Mouse (Mus musculus) gastrocnemius, postnatal 25 days (tissue): ENCODE measurements around the gene Ap1b1. TPM values are rescaled to one million over a fixed set of nuclear protein-coding genes. Genes with fewer than 3 reads are reported as not detected.
A peak's percentile ranks its signal among the peaks of the same experiment; 100 is the strongest.
"Not testable (repeated sequence)": the region's sequence is repeated elsewhere in the genome, so short reads cannot be mapped to it uniquely, and the experiment has no call there.

Experiments used
- DNase-seq: peaks from one replicate; pipeline ENCODE4 v3.0.0; 2022
- microRNA-seq, 2 experiments: library from miRNA; unstranded; fragments of <30 nt; microRNA quantifications; one replicate each; pipeline ENCODE4 v1.2.0; 2021; ENCODE audit warnings: borderline replicate concordance in 2 of 2
- total RNA-seq, 2 experiments: library from RNA; stranded (reverse); gene quantifications; 1 replicate in 1 of 2; 2 replicates in 1 of 2; pipeline ENCODE4 v1.2.3; 2021

Ap1b1 gene
- total RNA-seq, 2 experiments from 2014 or later = 31.0 to 36.4 TPM

DNA sequence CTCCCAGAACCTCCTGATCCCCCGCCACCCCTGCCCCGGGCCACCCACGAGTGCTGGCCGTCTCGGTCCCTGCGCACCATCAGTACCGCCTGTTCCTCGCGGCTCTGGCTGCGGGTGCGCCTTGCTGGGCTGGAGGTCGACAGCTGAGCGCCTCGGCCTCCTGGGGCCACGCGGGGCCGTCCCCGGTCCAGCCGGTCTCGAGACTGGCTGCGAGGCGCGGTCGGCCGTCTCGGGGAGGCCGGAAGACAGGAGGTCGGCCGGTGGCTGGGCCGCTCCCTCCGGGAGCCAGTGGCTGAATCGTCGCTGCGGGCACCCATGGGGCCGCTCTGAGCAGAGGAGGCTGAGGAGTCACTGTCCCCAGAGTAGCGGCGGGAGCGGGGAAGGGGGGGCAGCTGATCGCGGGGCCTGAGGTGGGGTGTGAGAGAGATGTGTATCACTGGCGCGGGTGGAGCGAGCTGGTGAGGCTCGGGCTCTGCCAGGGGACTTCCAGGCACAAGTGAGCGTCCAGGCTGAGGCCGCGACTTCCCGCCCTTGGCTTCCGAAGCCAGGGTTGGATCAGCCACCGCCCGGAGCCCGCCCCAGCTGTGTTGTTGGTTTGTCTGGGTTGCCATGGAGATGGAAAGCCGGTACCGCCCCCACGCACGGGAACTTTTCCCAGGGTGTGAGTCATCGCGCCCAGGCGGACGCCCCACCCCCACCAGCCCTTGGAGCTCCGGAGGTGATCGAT lies 75.0 kb downstream of the Ap1b1 start:
- peak; percentile 93 for DNase-seq

DNA sequence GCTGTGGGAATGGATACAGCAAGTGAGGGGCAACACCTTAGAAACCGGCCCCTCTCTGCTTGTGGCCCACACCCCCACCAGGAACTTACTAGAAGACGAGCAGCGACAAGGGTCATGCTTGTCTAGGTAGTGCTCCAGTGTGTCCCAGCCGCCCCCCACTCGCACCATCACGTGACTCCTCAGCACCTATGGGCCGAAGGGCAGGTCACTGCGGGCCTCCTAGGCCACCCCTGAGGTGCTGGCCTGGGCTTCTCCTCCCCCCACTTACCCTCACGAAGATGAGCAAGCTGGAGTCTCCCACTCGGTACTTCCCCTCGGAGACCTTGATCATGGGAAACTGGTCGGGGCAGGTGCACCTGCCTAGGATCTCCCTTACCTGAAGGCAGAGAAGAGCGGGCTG lies 75.7 kb downstream of the Ap1b1 start:
- DNase-seq = no peak

DNA sequence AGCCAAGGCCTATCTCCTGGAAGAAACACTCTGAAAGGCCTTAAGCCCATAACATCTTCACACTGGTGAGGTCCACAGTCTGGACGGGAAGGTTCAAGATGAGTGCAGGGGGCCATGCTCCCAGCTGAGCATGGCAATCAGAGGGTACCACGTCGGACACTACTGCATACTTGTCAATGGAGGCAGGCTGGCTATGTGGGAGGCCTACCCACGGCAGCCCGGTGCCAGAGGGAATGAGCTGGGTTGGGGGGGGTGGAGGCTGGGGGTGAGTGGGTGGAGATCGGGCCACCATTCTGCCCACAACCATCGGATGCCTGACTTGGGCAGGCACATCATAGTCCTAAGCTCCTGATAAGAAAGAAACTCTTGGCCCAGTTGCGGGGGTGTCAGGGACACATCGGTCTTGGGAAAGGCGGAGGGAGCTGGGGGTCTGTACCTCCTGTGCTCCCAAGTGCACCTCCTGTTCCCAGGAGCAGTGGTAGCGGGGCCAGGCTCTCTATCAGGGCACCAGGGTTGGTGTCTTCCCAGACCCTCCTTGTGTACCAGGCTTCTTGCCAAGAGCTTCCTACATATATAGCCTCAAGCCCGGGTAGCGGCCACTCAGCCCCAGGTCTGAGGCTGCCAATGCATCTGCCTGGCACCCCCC lies 76.4 kb downstream of the Ap1b1 start:
- DNase-seq = no peak

- no peak for DNase-seq
Observed at GRCm38 (mm10) chr11:5063561-5064281, 77.1 kb downstream of the Ap1b1 start.

DNA sequence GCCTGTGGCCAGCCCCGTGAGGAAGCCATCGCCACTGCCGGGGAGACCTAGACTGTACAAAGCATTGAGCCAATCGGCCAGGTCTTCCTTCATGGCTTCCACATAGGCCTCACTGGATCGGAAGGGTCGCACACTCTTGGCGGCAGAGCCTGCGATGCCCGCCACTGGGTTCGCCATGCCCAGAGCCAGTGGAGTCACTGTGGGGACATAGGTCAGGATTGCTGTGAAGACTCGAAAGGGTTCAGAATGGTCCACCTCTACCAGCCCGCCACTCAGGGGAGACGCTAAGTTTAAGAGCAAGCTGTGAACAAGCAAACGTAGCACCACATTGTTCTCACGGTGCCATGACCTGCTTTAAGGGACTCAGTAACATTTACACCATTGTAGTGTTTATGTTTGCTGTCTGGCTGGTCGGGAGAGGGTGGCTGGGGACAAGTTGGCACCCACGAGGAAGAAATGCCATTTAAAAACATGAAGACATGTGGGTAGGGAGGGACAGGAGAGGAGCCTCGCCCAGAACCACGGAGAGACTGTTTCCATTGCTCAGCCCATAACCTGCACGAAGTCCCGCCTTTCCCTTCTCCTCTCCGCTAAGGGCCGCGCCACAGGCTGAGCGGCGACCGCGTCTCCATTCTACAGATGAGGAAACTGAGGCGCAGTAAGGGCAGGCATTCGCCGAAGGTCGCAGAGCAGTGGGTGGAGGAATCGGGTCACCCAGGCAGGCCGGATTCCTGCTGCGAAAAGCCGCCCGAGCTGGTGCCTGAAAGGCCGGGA lies 77.8 kb downstream of the Ap1b1 start:
- no peak for DNase-seq

DNA sequence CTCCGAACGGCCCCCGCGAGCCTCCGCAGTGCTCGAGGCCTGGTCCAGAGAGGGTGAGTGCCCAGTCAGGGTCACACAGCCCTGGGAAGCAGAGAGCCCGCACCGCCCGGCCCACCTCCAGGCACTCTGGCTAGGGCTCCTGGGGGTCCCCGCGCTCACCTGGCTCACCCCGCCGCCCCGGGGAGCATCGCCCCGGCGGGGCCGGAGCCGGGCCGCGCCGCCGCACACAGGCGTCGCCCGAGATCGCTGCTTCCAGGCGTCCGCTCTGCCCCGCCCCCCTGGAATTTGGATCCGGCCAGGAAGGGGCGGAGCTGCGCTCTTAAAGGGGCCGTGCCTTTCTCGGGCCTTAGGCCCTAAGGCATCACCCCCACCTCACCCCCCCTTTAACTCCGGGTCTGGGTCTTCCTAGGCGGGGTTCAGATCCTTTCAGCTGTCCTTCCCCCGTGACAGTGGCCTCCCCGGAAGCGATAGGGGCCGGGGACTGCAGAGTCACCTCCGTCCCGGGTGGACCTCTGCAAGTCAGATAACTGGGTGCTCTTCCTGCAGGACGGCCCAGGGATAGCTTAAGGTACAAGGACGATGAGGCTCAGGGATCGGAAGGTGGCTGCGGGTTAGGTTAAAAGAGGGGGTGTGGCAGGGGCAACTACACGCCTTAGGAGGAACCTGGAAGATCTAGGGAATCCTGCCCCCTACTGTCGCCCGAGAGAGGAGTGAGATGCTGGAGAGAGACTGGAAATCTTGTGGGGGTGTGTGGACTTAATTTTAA lies 78.6 kb downstream of the Ap1b1 start, which contains the start of gene Gas2l1:
TSS of gene Gas2l1 (minus strand) at position 272 of the 766 bp plus-strand sequence.
- peak; percentile 88 for DNase-seq

GRCm38 (mm10) chr11:5067063-5067462 lies 80.4 kb downstream of the Ap1b1 start:
- no peak for DNase-seq

GRCm38 (mm10) chr11:5068126-5068971 lies 81.7 kb downstream of the Ap1b1 start:
- DNase-seq = no peak

DNA sequence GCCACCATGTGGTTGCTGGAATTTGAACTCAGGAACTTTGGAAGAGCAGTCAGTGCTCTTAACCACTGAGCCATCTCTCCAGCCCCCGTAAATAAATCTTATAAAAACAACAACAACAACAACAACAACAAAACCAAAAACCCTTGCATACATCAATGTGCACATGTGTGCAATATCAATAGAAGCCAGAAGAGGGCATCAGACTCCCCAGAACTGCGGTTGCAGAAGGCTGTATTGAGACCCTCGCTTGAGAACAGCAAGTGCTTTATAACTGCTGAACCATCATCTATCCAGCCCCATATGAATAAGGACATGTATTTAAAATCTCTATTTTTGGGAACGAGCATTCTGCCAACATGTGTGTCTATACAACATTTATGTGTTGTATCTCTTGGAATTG lies 88.3 kb downstream of the Ap1b1 start:
- no peak for DNase-seq

GRCm38 (mm10) chr11:5075760-5076159 lies 89.1 kb downstream of the Ap1b1 start:
- DNase-seq = no peak

- DNase-seq = not testable (repeated sequence)
Observed at GRCm38 (mm10) chr11:5076843-5077242, 90.2 kb downstream of the Ap1b1 start.

- no peak for DNase-seq
Observed at GRCm38 (mm10) chr11:5089147-5089546, 102.5 kb downstream of the Ap1b1 start.

DNA sequence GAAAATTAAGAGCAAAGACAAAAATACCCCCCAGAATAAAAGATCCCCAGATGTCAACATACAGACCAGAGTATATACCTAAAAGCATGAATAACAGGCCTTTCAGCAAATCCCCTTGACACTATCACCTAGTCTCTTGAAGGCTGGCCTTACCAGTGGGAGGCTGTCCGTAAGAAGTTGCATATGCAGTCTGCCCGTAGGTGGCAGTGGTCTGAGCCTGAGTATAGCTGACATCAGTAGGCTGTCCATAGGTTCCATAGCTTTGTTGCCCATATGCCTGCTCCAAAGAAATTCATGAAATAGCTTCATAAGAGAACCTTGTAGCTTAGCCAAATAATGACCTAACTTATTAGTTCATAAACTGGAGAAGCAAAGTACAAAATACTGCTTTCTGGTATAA lies 105.1 kb downstream of the Ap1b1 start:
- DNase-seq = no peak

Small RNA genes within 50 kb of the gene (microRNA-seq; reads per million reads assigned to microRNA genes)
- gene Gm47296 = 0 reads per million in 2 experiments

Other genes starting within 250 kb of the Ap1b1 start
- under 1 TPM; 0.64 to 0.80 TPM for gene Cabp7, start 240.0 kb upstream of the Ap1b1 start, total RNA-seq
- gene Nf2, start 137.3 kb upstream of the Ap1b1 start, total RNA-seq = 10 to 100 TPM; 42.0 to 46.6 TPM
- 1 to 10 TPM in 1 of 2 experiments, under 1 TPM in 1; 0.64 to 1.1 TPM for gene Nipsnap1, start 112.9 kb upstream of the Ap1b1 start, total RNA-seq
- 10 to 100 TPM; 11.7 to 14.5 TPM for gene Thoc5, start 91.5 kb upstream of the Ap1b1 start, total RNA-seq
- not detected for gene Nefh, start 38.8 kb upstream of the Ap1b1 start, total RNA-seq
- gene Rasl10a, start 71.3 kb downstream of the Ap1b1 start, total RNA-seq = not detected
- 1 to 10 TPM; 6.0 to 9.4 TPM for gene Gas2l1, start 78.5 kb downstream of the Ap1b1 start, total RNA-seq
- 10 to 100 TPM; 19.3 to 24.1 TPM for gene Rhbdd3, start 112.1 kb downstream of the Ap1b1 start, total RNA-seq
- 10 to 100 TPM; 69.3 to 82.6 TPM for gene Ewsr1, start 112.4 kb downstream of the Ap1b1 start, total RNA-seq
- gene Emid1, start 165.4 kb downstream of the Ap1b1 start, total RNA-seq = 10 to 100 TPM in 1 of 2 experiments, 1 to 10 TPM in 1; 9.4 to 15.4 TPM